Mouse (Mus musculus) liver, adult (tissue): ENCODE results near the gene Emc1.

Experiments
- GATA4 ChIP-seq: IDR thresholded peaks from 2 replicates; pipeline ENCODE4 v1.6.1; 2014; ENCODE audit warnings: mild to moderate bottlenecking, low read length; ENCODE audit not compliant: insufficient replicate concordance

Emc1 gene

DNA sequence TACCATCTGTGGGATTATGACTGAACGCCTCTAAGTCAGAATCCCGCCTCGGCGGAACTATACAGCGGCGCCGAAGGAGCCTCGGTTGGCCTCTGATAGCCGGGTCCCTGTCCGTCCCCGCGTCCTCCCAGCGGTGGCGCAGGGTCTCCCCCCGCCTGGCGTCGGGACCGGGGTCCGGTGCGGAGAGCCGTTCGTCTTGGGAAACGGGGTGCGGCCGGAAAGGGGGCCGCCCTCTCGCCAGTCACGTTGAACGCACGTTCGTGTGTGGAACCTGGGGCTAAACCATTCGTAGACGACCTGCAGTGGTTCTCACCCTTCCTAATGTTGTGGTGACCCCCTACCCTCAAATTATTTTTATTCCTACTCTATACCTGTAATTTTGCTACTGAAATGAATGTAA, 14.2 kb upstream of the Emc1 start:
- no peak for TF ChIP-seq GATA4

DNA sequence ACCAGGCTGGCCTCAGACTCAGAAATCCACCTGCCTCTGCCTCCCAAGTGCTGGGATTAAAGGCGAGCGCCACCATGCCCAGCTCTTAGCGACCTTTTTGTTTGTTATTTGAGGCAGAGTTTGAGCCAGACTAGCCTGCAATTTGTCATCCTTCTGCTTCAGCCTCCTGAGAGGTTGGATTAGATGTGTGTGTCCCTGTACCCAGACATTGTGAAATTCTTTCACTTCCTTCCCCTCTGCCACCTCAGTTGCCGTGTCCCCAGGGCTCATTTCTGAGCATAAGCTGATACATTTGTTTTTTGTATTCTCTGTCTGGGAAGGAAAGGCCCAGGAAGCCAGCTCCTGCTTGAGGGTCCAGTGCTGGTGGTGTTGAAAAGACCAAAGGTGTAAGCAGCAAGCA, 11.6 kb upstream of the Emc1 start:
- TF ChIP-seq GATA4, result no peak

DNA sequence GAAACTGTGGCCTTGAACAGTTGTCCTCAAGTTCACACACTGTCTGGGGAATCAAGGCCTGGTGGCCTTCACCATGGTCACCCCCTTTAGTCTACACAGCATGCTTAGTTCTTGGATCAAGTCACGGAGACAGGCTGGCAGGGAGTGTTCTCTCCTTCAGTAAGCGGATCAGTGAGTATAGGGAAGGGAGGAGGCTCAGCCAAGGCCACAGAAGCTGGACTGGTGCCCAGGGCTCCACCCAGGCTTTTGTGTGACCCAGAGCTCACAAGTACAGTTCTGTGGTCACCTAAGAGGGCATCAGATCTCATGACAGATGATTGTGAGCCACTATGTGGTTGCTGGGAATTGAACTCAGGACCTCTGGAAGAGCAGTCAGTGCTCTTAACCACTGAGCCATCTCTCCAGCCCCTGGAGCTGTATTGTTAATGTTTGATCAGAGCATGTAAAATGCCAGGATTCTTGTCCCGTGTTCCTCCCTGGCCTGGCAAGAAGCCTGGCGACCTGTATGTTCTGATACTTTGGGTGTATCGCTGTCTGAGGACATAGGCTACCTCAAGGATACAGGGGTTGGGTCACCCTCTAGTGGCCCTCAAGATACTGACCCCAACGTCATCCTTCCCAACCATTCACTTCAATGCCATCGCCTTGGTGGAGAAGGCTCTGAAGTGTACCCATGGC, 10.7 kb upstream of the Emc1 start:
- no peak for TF ChIP-seq GATA4

DNA sequence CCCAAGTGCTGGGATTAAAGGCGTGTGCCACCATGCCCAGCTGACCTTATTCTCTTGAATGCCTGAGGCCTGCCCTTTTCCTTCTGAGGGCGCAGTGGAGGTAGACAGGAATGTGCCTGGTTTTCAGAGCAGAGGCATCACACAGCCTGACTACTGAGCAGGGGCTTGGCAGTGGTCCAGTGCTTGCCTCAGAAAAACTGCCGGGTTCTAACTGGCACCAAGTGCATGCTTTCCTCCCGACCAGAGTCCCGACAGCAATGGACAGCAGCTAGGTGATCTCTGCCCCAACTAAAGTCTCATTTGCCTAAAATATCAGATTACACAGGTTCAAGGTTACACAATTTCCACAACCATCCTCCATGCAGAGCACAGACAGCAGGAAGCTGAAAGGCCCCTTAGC, 8.7 kb upstream of the Emc1 start:
- TF ChIP-seq GATA4, result peak; percentile 22; the same call in 1 of the 2 replicates

DNA sequence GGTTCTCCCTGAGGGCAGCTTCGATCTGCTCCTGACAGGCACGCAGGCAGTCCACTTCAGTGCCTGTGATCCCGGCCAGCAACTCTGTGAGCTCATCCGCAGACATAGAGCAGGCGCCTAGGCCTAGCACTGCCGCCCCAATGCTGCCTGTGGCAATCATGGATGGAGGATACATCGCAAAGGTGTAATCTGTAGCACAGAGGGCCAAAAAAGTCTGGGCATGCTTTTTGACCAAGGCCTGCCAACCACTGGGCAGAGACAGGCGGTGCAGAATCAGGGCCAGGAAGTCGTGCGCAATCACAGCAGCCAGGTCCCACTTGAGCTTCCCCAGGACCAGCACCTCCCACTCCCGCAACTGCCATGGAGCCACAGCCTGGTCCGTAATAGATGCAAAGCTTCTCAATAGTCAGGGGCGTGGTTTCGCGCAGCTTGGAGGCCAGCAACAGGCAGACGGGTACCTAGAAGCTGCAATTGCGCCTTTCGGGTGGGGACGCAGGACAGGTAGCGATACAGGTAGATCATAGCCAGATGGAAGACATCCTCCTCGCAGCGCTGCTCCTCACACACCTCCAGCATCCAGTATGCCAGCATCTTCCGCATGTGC, 6.9 kb upstream of the Emc1 start:
- TF ChIP-seq GATA4, result no peak

DNA sequence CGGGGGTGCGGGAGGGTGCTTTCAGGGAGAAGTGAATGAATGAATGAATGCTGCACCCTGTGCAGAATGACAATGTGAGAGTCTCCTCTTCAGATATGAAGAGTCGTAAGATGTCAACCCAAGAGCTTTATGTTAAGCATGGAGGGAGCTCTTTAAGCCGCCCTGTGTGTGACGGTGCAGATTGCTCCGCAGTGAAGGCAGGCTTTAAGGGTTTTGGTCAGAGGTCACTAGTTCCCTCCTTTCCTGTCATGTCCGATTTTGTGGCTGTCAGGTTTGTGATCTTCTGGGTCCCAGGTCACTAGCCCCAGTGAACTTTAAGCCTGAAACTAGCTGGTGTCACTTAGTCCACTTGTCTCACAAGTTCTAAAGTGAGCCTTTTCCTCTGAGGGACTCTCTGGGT, 445 bp downstream of the Emc1 start:
- TF ChIP-seq GATA4, result no peak

DNA sequence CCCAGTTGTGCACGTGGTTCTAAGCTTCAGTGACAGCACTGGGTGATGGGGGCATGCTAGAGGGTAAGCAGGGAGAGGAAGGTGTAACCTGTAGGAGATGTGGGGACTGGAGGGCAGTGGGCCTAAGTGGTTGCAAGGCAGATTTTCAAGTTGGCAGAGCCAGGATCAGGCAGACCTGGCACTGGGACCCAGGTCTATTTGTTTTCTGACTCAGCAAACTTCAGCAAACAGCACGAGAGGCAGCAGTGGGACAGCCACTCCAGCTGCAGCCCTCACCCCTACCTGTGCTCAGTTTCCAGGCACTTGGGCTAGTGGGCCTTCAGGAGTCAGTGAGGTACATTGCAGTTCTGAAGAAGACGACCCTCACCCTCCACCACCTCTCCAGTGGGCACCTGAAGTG, 4.8 kb downstream of the Emc1 start:
- TF ChIP-seq GATA4, result no peak

DNA sequence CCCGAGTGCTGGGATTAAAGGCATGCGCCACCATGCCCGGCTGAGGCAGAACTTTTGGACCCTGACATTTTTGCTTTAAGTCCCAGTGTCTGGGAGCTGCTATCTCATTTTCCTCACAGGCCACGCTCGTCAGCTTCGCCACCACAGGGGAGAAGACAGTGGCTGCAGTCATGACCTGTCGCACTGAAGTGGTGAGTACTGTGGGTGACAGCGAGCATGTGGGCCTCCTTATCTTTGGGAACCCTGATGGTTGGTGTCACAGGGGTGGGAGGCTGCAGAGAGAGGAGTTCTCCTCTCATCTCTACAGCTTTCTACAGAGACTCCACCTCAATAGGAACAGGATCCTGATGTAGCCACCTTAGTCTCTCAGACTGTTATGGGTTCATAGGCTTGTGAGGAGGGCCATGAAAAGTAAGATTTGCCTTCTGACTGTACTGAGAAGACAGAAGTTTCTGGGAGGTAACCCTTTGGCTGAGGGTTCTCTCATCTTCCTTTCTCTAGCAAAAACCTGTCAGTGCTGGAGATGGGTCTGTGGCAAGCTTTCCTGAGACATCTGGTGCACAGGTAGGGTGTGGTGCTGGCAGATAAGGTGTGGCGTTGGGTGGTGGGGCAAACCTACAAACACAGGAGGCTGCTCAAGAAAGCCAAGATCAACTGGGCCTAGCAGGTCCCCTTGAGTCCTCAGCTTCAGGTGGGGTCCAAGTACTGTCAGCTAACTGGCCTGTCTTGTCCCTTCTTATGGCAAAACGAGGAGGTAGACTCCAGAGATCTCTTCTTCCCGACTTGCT, 8.6 kb downstream of the Emc1 start:
- no peak for TF ChIP-seq GATA4

DNA sequence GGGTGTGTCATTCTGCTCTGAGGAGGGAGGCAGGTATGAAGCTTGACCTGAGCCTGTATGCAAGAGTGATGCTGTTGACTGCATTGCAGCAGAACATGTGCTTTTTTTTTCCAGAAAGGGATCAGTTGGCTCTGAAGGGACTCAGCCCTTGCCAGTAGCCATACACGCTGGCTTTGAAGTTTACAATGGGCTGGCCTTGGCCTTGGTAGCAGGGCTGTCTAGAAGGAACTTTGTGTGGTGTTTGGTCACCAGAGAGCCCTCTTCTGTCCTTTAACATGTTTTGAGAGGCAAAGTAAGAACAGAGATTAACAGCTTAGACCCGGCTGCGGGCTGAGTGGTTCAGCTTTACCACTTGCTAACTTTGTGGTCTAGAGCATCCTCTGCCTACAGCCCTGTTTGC, 14.9 kb downstream of the Emc1 start:
- TF ChIP-seq GATA4, result no peak

DNA sequence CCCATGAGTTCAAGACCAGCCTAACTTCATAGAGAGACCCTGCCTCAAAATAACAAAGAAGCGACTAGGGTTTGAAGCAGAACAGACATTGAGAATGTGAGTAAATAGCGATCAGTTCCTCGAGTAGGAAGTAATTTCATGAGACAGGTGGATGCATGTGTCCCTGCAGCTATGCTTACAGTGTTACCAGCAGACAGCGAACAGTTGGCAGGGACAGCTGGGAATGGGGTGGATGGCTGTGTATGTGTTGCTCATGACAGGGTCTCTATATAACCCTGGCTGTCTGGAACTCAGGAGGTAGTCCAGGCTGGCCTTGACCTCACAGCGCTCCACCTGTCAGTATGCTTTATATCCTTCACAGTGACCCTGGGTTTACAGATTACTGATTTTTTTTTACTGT, 15.7 kb downstream of the Emc1 start:
- no peak for TF ChIP-seq GATA4

DNA sequence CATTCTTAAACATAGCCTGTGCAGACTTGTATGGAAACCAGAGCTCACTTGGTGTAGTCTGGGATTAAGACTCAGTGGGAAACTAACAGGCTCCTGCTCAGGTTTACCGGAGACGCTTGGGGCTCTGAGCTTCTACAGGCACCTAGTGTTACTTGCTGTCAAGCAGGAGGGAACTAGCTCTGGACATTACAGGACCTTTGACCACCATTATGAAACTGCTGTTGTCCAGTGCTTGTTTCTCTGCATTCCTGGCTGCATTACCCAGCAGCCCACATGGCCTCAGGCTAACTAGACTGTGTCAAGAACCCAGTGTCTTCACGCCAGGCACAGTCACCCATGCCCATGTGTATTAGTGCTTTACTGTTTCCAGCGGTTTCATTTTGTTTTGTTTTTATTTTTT, 20.7 kb downstream of the Emc1 start:
- no peak for TF ChIP-seq GATA4

DNA sequence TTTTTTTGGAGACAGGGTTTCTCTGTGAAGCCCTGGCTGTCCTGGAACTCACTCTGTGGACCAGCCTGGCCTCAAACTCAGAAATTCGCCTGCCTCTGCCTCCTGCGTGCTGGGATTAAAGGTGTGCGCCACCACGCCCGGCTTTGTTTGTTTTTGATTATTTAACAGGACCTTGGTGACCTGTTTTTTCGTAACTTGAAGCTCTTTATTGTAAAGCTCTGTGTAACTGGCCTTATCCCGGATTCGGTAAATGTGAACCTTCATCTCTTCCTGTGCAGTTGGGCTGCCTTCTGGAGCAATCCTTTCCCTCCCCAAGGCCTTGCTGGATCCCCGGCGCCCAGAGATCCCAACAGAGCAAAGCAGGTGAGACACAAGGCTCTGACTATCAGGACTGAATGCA, 21.1 kb downstream of the Emc1 start:
- no peak for TF ChIP-seq GATA4

DNA sequence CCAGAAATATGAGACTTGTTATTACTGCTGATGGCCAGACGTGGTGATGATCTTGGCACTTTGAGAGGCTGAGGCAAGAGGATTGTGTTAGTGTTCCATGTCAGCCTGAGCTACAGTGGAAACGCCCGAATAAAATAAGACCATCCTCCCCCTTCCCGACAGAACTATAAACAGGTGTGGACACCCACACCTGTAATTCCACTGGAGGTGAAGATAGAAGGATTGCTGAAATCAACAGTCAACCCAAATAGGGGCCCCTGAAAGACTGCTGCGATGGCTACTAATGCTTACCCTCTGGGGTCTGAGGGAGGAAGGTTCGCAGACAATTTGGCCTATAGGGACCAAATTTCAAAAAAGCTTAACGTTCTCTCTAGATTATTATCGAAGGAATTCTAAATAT, 27.3 kb downstream of the Emc1 start:
- no peak for TF ChIP-seq GATA4

DNA sequence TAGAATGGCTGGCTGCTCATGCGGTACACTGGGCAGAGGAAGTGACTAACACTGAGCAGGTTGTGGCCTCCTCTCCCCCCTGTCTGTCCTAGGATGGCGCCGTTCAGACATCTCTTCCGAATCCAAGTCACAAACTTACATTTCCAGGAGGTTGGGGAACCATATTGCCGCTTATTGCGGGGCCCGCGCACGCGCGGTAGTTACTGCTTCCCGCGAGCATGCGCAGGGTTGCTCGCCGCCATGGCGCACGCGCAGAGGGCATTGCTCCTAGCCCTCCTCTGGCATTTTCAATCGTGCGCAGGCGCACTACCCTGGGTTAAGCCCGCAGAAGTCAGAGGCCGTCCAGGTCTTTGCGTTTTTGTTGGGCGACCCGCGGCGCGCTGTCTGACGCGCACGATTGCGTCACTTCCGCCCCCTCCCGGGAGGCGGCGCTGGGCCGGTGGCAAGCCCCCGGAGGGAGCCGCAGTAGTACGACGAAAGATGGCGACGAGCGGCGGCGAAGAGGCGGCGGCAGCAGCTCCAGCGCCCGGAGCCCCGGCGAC, 27.9 kb downstream of the Emc1 start:
- no peak; the same call in 1 of the 2 replicates for TF ChIP-seq GATA4

DNA sequence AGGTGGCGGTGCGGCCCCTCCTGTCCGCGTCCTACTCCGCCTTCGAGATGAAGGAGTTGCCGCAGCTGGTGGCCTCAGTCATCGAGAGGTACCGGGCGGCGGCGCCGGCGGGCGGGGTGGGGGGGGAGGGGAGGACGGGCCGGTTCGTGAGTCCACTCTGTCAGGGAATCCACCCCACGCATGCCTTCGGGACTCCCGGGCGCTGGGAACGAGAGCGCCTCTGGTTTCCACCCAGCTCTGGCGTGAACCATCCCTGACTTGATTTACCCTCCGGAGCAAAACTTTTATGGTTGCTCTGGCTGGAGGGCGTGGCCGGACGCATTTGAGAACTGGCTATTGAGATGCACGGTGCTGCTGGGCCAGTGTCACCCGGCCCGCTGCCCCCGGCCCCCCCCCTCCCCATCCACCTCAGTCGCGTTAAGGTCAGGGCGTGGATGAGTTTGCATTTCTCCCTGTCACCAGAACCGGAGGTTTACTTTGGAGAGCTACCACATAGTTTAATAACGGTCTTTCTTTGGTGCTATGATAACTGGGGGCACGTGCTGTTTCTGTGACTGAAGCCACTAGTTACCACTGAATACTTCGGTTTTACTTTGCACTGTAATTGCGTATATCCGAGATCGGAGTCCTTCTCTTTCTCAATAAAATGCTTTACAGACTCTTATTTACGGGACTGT, 28.5 kb downstream of the Emc1 start:
- no peak for TF ChIP-seq GATA4
